Mouse (Mus musculus) gastrocnemius, adult 2 months (tissue): ENCODE data around the gene Trim5. TPM values are rescaled to one million over a fixed set of nuclear protein-coding genes. Genes with fewer than 3 reads are reported as not detected.

ENCODE experiments used
- DNase-seq: peaks from one replicate; pipeline ENCODE4 v3.0.0; 2022
- H3K27ac ChIP-seq: fragments of 200-600 bp; 2 replicates; pipeline ENCODE4 v1.8.1; 2022; ENCODE audit warnings: mild to moderate bottlenecking
- H3K4me3 ChIP-seq: fragments of 200-600 bp; 2 replicates; pipeline ENCODE4 v1.8.1; 2022; ENCODE audit warnings: mild to moderate bottlenecking, moderate library complexity
- CTCF ChIP-seq: fragments of 200-600 bp; IDR thresholded peaks from 2 replicates; pipeline ENCODE4 v1.8.1; 2022; ENCODE audit warnings: antibody characterized with exemption, mild to moderate bottlenecking, moderate library complexity
- intact Hi-C: fragments of 180-260 bp; cut with DNase I; formaldehyde crosslinking; loops from one replicate; pipeline ENCODE4 v1.15.1; 2025
- total RNA-seq, 2 experiments: library from RNA; stranded (reverse); gene quantifications; 2 replicates each; pipeline ENCODE4 v1.2.3; 2021

The Trim5 gene
- total RNA-seq, 2 experiments from 2014 or later = 0.66 to 0.75 TPM

GRCm38 (mm10) chr7:104244287-104245181, 43.4 kb downstream of the Trim5 start, which contains the start of gene Trim34a:
Gene Trim34a, plus strand, starts transcription at chr7:104244457.
- TF ChIP-seq CTCF = peak; percentile 64
- peak within 1 kb of the TSS; percentile 78 for H3K4me3 ChIP-seq
- intact Hi-C loops = no loop called here
- peak; percentile 47 for DNase-seq
- H3K27ac ChIP-seq = peak within 1 kb of the TSS; percentile 87

GRCm38 (mm10) chr7:104243616-104244015, 44.3 kb downstream of the Trim5 start:
- Histone ChIP-seq H3K27ac (peak overlapping the region; percentile 87; the same call in 1 of the 2 replicates), H3K4me3 (no peak overlapping the region)
- intact Hi-C loops = no loop called here
- TF ChIP-seq CTCF = no peak
- no peak for DNase-seq

- DNase-seq = no peak
- no peak overlapping the region for H3K27ac ChIP-seq
- no peak for TF ChIP-seq CTCF
- H3K4me3 ChIP-seq = no peak overlapping the region
- intact Hi-C loops = no loop called here
These were observed 47.0 kb downstream of the Trim5 start for GRCm38 (mm10) chr7:104240857-104241256.

- intact Hi-C loops = no loop called here
- Histone ChIP-seq H3K27ac (no peak overlapping the region), H3K4me3 (no peak overlapping the region)
- peak; percentile 75 for TF ChIP-seq CTCF
- peak; percentile 23 for DNase-seq
These were observed 56.7 kb downstream of the Trim5 start for GRCm38 (mm10) chr7:104231203-104231602.

- no peak for TF ChIP-seq CTCF
- intact Hi-C loops = no loop called here
- DNase-seq = peak; percentile 85
- peak within 1 kb of the TSS; percentile 66 for H3K4me3 ChIP-seq
- H3K27ac ChIP-seq = peak within 1 kb of the TSS; percentile 65
These were observed 69.0 kb downstream of the Trim5 start, which contains the start of gene Trim6 for GRCm38 (mm10) chr7:104218701-104219569. Gene Trim6, plus strand, starts transcription at chr7:104218793.

- no peak for DNase-seq
- Histone ChIP-seq H3K4me3 (no peak overlapping the region), H3K27ac (no peak overlapping the region)
- no peak for TF ChIP-seq CTCF
- intact Hi-C loops = no loop called here
These were observed 70.0 kb downstream of the Trim5 start for GRCm38 (mm10) chr7:104217881-104218280.

GRCm38 (mm10) chr7:104216011-104216535, 71.8 kb downstream of the Trim5 start:
- no peak for DNase-seq
- no peak overlapping the region for H3K27ac ChIP-seq
- H3K4me3 ChIP-seq = no peak overlapping the region
- TF ChIP-seq CTCF = no peak
- intact Hi-C loops = no loop called here

Other genes with a start within 250 kb of the Trim5 start
- gene Olfr642, start 235.4 kb downstream of the Trim5 start, total RNA-seq = not detected
- gene 4930516K23Rik, start 226.6 kb downstream of the Trim5 start, total RNA-seq = not detected
- not detected for gene Olfr644, start 216.2 kb downstream of the Trim5 start, total RNA-seq
- gene Olfr645, start 202.6 kb downstream of the Trim5 start, total RNA-seq = not detected
- gene Olfr646, start 183.2 kb downstream of the Trim5 start, total RNA-seq = not detected
- gene Ubqln5, start 158.3 kb downstream of the Trim5 start, total RNA-seq = not detected
- not detected for gene Olfr643, start 150.7 kb downstream of the Trim5 start, total RNA-seq
- not detected for gene Ubqln3, start 144.8 kb downstream of the Trim5 start, total RNA-seq
- gene Ubqlnl, start 137.5 kb downstream of the Trim5 start, total RNA-seq = not detected
- not detected for gene Olfm5, start 123.3 kb downstream of the Trim5 start, total RNA-seq
- not detected for gene Olfr648, start 104.7 kb downstream of the Trim5 start, total RNA-seq
- not detected for gene Olfr649, start 92.1 kb downstream of the Trim5 start, total RNA-seq
- gene Trim6, start 69.3 kb downstream of the Trim5 start, total RNA-seq = under 1 TPM in 1 of 2 experiments, not detected in 1; 0.25 TPM
- 1 to 10 TPM; 1.0 to 1.3 TPM for gene Trim34a, start 43.6 kb downstream of the Trim5 start, total RNA-seq
- 1 to 10 TPM; 2.2 to 3.4 TPM for gene Trim12a, start 27.4 kb upstream of the Trim5 start, total RNA-seq
- not detected for gene Trim34b, start 41.4 kb upstream of the Trim5 start, total RNA-seq
- gene Trim12c, start 65.3 kb upstream of the Trim5 start, total RNA-seq = 1 to 10 TPM; 2.1 to 2.5 TPM
- gene Trim30b, start 81.8 kb upstream of the Trim5 start, total RNA-seq = not detected
- gene Trim30c, start 112.7 kb upstream of the Trim5 start, total RNA-seq = under 1 TPM in 1 of 2 experiments, not detected in 1; 0.25 TPM
- 1 to 10 TPM in 1 of 2 experiments, under 1 TPM in 1; 0.64 to 1.5 TPM for gene Trim30a, start 177.1 kb upstream of the Trim5 start, total RNA-seq
- under 1 TPM; 0.33 to 0.56 TPM for gene Trim30d, start 219.8 kb upstream of the Trim5 start, total RNA-seq